Mouse (Mus musculus) kidney, adult 9 months (tissue): ENCODE results near the gene Tmem38b.
A peak's percentile ranks its signal among the peaks of the same experiment; 100 is the strongest.

Experiments
- DNase-seq: peaks from one replicate; pipeline ENCODE4 v3.0.0; 2022

Tmem38b gene

GRCm38 (mm10) chr4:53830579-53830978 lies 4.7 kb downstream of the Tmem38b start:
- DNase-seq = peak; percentile 50

GRCm38 (mm10) chr4:53832321-53832720 lies 6.5 kb downstream of the Tmem38b start:
- no peak for DNase-seq

- no peak for DNase-seq
These were observed 11.1 kb downstream of the Tmem38b start for GRCm38 (mm10) chr4:53836978-53837377.

- DNase-seq = peak; percentile 33
These were observed 14.5 kb downstream of the Tmem38b start for GRCm38 (mm10) chr4:53840158-53840870.

GRCm38 (mm10) chr4:53843553-53843952 lies 17.7 kb downstream of the Tmem38b start:
- no peak for DNase-seq

- peak; percentile 60 for DNase-seq
These were observed 19.2 kb downstream of the Tmem38b start for GRCm38 (mm10) chr4:53844835-53845619.

GRCm38 (mm10) chr4:53845656-53846055 lies 19.8 kb downstream of the Tmem38b start:
- no peak for DNase-seq

GRCm38 (mm10) chr4:53846326-53846725 lies 20.5 kb downstream of the Tmem38b start:
- DNase-seq = no peak

- DNase-seq = no peak
These were observed 21.7 kb downstream of the Tmem38b start for GRCm38 (mm10) chr4:53847541-53847940.

- DNase-seq = no peak
These were observed 22.5 kb downstream of the Tmem38b start for GRCm38 (mm10) chr4:53848308-53848707.

- no peak for DNase-seq
These were observed 23.0 kb downstream of the Tmem38b start for GRCm38 (mm10) chr4:53848816-53849215.

GRCm38 (mm10) chr4:53849804-53850203 lies 24.0 kb downstream of the Tmem38b start:
- no peak for DNase-seq

- DNase-seq = no peak
These were observed 27.5 kb downstream of the Tmem38b start for GRCm38 (mm10) chr4:53853333-53853732.

- DNase-seq = no peak
These were observed 34.1 kb downstream of the Tmem38b start for GRCm38 (mm10) chr4:53859944-53860343.

- no peak for DNase-seq
These were observed 36.3 kb downstream of the Tmem38b start for GRCm38 (mm10) chr4:53862101-53862500.

GRCm38 (mm10) chr4:53864098-53864820 lies 38.4 kb downstream of the Tmem38b start:
- DNase-seq = no peak

GRCm38 (mm10) chr4:53866459-53866858 lies 40.6 kb downstream of the Tmem38b start:
- DNase-seq = no peak

GRCm38 (mm10) chr4:53878542-53879417 lies 52.9 kb downstream of the Tmem38b start:
- DNase-seq = no peak

GRCm38 (mm10) chr4:53882921-53883682 lies 57.3 kb downstream of the Tmem38b start:
- no peak for DNase-seq

GRCm38 (mm10) chr4:53884351-53885245 lies 58.8 kb downstream of the Tmem38b start:
- DNase-seq = peak; percentile 53
